Mouse (Mus musculus) limb, embryonic 15.5 days (tissue): ENCODE results near the gene Ttc8. TPM values are rescaled to one million over a fixed set of nuclear protein-coding genes. Genes with fewer than 3 reads are reported as not detected.

Experiments used
- ATAC-seq: fragments of 200-750 bp; cut with Nextera tagmentation; 2 replicates; pipeline ENCODE4 v1.8.0; 2017; ENCODE audit warnings: low read depth, moderate TSS enrichment; ENCODE audit not compliant: insufficient number of reproducible peaks, low FRiP score, low TSS enrichment
- H3K27ac ChIP-seq: fragments of 300-500 bp; sonication (generic); 2 replicates; pipeline ENCODE4 v1.5.1; 2015; ENCODE audit warnings: moderate library complexity, mild to moderate bottlenecking, inconsistent platforms
- H3K27me3 ChIP-seq: fragments of 300-500 bp; sonication (generic); 2 replicates; pipeline ENCODE4 v1.6.1; 2015; ENCODE audit warnings: inconsistent platforms
- H3K36me3 ChIP-seq: fragments of 300-500 bp; sonication (generic); 2 replicates; pipeline ENCODE4 v1.6.1; 2015; ENCODE audit warnings: inconsistent platforms
- H3K4me1 ChIP-seq: fragments of 300-500 bp; sonication (generic); 2 replicates; pipeline ENCODE4 v1.6.1; 2015; ENCODE audit warnings: inconsistent platforms
- H3K4me2 ChIP-seq: fragments of 300-500 bp; sonication (generic); 2 replicates; pipeline ENCODE4 v1.6.1; 2015; ENCODE audit warnings: mild to moderate bottlenecking, inconsistent platforms
- H3K4me3 ChIP-seq: fragments of 300-500 bp; sonication (generic); 2 replicates; pipeline ENCODE4 v1.5.1; 2015; ENCODE audit warnings: mild to moderate bottlenecking, inconsistent platforms
- H3K9ac ChIP-seq: fragments of 300-500 bp; sonication (generic); 2 replicates; pipeline ENCODE4 v1.6.1; 2015; ENCODE audit warnings: inconsistent platforms
- H3K9me3 ChIP-seq: fragments of 300-500 bp; sonication (generic); 2 replicates; pipeline ENCODE4 v1.6.1; 2016; ENCODE audit warnings: inconsistent platforms
- WGBS: fragments of 180-500 bp; shearing (Covaris S2); methylation state at CpG from one replicate; pipeline ENCODE4 v1.1.7; 2015; 5-methylcytosine and 5-hydroxymethylcytosine counted together
- polyA plus RNA-seq: library from polyadenylated mRNA; unstranded; fragments of >200 nt; fragmentation: Nextera tagmentation; extraction: Ambion mirVana; gene quantifications from 2 replicates; pipeline ENCODE4 v1.2.1, GENCODE M21; 2015

The Ttc8 gene
- polyA plus RNA-seq, 1 experiment from 2014 or later = 24.4 TPM

DNA sequence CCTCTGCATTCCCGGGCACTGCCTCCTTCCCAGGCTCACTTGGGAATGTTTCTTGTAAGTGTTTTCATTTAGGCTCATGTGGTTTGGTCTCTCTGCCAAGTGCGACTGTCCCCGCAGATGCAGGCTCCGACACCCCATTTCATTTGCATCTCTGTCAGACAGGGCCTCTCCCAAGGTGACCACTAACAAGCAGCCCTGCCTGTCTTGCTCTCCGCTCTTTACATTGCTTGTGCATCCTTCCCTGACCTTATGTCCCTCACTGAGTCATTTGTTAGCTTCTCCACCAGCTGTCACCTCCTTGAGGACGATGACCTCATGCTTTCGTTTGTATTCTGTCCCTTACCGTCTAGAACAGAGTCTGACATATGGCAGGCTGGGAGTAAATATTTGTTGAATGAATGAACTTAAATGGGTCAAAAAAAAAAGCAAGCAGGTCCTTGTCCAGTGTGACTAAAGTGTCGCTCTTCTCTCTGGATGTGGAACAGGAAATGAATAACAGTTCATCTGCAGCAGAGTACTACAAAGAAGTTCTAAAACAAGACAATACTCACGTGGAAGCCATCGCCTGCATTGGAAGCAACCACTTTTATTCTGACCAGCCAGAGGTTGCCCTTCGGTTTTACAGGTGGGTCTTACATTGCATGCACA is 53.9 kb downstream of the Ttc8 start:
- Histone ChIP-seq H3K4me3 (no peak overlapping the region), H3K27me3 (no peaks in the 10 kb centered on the region), H3K27ac (no peak overlapping the region), H3K4me2 (no peak overlapping the region), H3K36me3 (peaks cover 30% of the 10 kb centered on the region), H3K9ac (no peak overlapping the region), H3K4me1 (no peaks in the 10 kb centered on the region), H3K9me3 (no peaks in the 10 kb centered on the region)
- no peak for ATAC-seq
- WGBS = 77% methylated on average over 12 of the region's 12 CpGs

DNA sequence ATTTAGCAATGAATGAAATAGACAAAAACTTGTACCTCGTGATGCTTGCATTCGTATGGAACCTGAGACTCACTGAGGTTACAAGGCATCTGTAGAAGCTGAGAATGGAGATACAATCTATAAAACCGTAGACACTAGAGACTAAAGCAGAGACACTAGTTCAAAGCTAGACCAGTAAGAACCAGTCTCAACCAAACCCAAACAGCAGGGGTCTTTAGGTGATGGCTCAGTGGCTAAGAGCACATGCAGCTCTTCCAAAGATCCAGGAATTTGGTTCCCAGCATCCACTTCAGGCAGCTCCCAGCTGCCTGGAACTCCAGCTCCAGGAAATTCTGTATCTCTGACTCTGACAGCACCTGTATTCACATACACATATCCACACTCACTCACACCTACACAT is 60.7 kb downstream of the Ttc8 start:
- 92% methylated on average over 3 of the region's 3 CpGs for WGBS
- H3K9ac ChIP-seq = no peak overlapping the region
- H3K4me1 ChIP-seq = no peaks in the 10 kb centered on the region
- ATAC-seq = no peak
- no peak overlapping the region for H3K27ac ChIP-seq
- no peaks in the 10 kb centered on the region for H3K27me3 ChIP-seq
- H3K36me3 ChIP-seq = peaks cover 43% of the 10 kb centered on the region
- H3K4me2 ChIP-seq = no peak overlapping the region
- no peaks in the 10 kb centered on the region for H3K9me3 ChIP-seq
- H3K4me3 ChIP-seq = no peak overlapping the region

DNA sequence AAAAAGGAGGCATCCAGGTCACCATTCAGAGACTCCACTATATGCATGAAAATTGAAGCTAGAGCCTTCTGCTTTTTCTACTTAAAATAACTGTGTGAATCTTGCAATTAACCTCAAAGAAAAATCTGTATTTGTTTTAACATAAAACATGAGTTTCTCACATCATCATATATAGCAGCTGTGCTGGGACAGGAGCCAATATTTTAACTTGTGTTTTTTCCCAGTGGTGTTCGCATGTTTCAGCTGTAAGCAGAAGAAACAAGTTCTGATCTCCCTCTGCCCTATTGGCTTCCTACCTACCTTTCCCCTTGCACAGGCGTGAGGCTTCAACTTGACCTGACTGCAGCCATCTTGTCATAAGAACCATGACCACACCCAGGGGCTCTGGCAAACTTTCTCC is 64.4 kb downstream of the Ttc8 start:
- Histone ChIP-seq H3K4me3 (no peak overlapping the region), H3K4me1 (no peaks in the 10 kb centered on the region), H3K9ac (no peak overlapping the region), H3K27me3 (no peaks in the 10 kb centered on the region), H3K36me3 (peaks cover 14% of the 10 kb centered on the region; the same call in 1 of the 2 replicates), H3K4me2 (no peak overlapping the region), H3K27ac (no peak overlapping the region), H3K9me3 (no peaks in the 10 kb centered on the region)
- 81% methylated on average over 2 of the region's 2 CpGs for WGBS
- ATAC-seq = no peak

DNA sequence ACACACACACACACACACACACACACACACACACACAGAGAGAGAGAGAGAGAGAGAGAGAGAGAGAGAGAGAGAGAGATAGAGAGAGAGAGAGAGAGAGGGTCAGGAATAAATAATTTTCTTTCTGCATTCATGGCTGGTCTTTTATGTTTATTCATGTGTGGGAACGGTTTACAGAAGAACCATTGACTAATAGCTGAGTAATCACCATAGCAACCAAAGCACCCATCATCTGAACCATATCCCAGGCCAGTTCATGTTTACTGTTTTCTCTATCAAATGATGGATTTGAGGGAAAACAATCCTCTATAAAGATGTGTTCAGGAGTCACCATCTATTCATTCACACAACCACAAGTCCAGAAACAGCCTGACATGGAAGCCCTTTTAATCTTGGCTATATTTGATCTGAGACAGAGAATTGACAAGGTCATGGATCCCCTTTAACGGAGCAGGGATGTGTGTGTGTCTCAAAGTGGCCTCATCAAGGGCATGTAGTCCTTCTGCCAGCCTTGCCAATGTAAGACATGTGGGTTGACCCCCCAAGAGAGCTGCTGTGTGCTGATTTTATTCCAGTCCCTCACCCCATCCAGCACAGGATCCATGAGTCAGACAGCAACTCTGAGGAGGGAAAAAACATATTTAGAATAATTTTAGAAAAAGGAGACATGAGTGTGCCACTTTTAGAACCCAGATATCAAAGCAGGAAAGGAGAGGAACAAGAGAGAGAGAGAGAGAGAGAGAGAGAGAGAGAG is 70.9 kb downstream of the Ttc8 start:
- Histone ChIP-seq H3K4me2 (no peak overlapping the region), H3K4me3 (no peak overlapping the region), H3K9me3 (no peaks in the 10 kb centered on the region), H3K36me3 (no peaks in the 10 kb centered on the region), H3K4me1 (no peaks in the 10 kb centered on the region), H3K9ac (no peak overlapping the region), H3K27me3 (no peaks in the 10 kb centered on the region), H3K27ac (no peak overlapping the region)
- 68% methylated on average over 2 of the region's 2 CpGs for WGBS
- ATAC-seq = no peak

DNA sequence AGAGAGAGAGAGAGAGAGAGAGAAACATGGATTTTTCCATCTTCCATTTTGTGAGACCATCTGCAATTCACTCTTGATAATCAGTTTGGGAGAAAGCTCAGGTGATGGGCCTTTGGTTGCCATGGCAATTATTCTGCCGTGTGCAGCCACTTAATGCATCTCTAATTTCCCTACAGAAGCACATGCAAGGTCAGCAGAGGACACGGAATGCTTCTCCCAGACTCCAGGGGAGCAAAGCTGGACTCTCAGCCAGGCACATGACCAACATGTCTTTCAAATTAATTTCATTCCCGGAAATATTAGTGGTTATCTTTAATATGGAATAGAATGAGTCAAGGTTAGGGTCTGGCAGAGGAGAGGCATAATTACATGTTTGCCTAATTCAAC is 71.4 kb downstream of the Ttc8 start:
- no peak overlapping the region for H3K4me2 ChIP-seq
- H3K4me3 ChIP-seq = no peak overlapping the region
- no peak overlapping the region for H3K27ac ChIP-seq
- no peaks in the 10 kb centered on the region for H3K9me3 ChIP-seq
- WGBS = 84% methylated on average over 3 of the region's 3 CpGs
- no peaks in the 10 kb centered on the region for H3K36me3 ChIP-seq
- H3K4me1 ChIP-seq = no peaks in the 10 kb centered on the region
- H3K27me3 ChIP-seq = no peaks in the 10 kb centered on the region
- no peak for ATAC-seq
- no peak overlapping the region for H3K9ac ChIP-seq

DNA sequence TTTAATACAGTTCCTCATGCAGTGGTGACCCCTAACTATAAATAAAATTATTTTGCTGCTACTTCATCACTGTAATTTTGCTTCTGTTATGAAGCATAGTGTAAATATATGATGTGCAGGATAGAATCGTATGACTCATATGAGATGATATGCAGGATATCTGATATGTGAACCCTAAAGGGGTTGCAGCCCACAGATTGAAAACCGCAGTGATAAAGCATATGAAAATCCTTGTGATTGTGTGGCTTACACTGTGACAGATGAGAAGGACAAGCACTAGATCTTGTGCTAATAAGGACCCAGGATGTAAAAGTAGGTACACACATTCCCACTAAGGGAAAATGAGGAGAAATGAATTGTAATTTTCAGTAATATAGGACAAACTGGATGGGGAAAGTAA is 73.4 kb downstream of the Ttc8 start:
- Histone ChIP-seq H3K4me1 (no peaks in the 10 kb centered on the region), H3K9ac (no peak overlapping the region), H3K27ac (no peak overlapping the region), H3K9me3 (no peaks in the 10 kb centered on the region), H3K4me3 (no peak overlapping the region), H3K4me2 (no peak overlapping the region), H3K36me3 (no peaks in the 10 kb centered on the region), H3K27me3 (no peaks in the 10 kb centered on the region)
- no peak for ATAC-seq
- WGBS = 88% methylated on average over 2 of the region's 2 CpGs

DNA sequence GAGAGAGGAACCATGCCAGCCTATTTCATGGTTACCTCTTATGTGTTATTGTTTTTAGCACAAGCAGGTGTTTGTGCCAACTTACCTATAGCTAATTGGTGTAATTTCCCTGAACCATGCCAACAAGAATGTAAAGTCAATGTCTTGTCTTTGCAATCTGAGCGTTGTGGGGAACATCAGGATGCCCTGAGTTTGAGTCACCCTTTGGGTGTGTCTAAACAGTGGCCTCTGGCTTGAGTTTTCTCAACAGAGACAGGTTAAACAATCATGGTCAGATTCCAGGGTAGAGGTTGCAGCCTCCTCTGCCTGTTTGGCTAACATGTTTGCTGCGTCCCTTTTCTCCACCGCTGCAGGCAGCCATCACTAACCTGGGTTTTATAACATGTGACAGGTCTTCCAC is 74.0 kb downstream of the Ttc8 start:
- WGBS = 71% methylated on average over 3 of the region's 3 CpGs
- no peaks in the 10 kb centered on the region for H3K9me3 ChIP-seq
- H3K9ac ChIP-seq = no peak overlapping the region
- no peak for ATAC-seq
- H3K4me2 ChIP-seq = no peak overlapping the region
- H3K27ac ChIP-seq = no peak overlapping the region
- H3K27me3 ChIP-seq = no peaks in the 10 kb centered on the region
- no peaks in the 10 kb centered on the region for H3K36me3 ChIP-seq
- no peak overlapping the region for H3K4me3 ChIP-seq
- H3K4me1 ChIP-seq = no peaks in the 10 kb centered on the region

DNA sequence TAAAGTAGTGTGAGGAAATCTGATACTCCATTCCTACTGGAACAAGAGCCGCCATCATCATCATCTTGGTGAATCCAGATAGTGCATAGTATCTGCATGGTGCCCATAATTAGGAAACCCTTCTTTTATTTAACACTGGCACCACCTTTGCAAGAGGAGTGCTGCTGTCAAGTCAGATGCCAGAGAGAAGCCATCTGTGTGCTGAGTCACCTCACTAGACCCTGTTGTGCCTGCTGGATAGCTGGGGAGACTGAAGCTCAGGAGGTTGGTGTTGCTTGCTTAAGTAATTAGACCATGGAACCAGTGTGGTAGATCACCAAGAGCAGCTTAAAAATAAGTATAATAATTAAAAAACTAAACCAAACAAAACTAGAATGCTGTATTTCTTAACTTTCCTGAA is 75.5 kb downstream of the Ttc8 start:
- Histone ChIP-seq H3K4me2 (no peak overlapping the region), H3K4me1 (no peaks in the 10 kb centered on the region), H3K36me3 (no peaks in the 10 kb centered on the region), H3K27ac (no peak overlapping the region), H3K9ac (no peak overlapping the region), H3K27me3 (no peaks in the 10 kb centered on the region), H3K9me3 (no peaks in the 10 kb centered on the region), H3K4me3 (no peak overlapping the region)
- 87% methylated on average over 1 of the region's 1 CpGs for WGBS
- no peak for ATAC-seq

DNA sequence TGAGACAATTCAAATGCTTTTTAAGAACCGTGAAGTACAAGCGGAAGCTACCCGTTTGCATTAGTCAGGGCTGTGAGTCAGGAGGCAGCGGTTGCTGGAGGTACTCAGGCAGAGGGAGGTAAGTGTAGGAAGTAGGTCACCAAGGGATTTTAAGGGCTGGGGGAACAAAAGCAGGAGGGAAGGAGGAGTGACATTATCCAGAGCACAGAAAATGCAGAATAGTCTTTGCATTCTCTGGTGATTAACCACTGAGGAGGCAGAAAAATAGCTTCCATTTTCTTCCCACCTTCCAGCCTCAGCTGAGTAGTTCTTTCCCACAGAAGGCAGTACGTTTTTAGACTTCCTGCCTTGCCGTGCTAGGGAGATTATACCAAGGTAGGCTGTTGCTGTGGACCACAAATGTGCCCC is 76.2 kb downstream of the Ttc8 start:
- Histone ChIP-seq H3K4me2 (no peak overlapping the region), H3K9ac (no peak overlapping the region), H3K27me3 (no peaks in the 10 kb centered on the region), H3K27ac (no peak overlapping the region), H3K36me3 (no peaks in the 10 kb centered on the region), H3K4me1 (no peaks in the 10 kb centered on the region), H3K9me3 (no peaks in the 10 kb centered on the region), H3K4me3 (no peak overlapping the region)
- no peak for ATAC-seq
- 41% methylated on average over 6 of the region's 6 CpGs for WGBS

DNA sequence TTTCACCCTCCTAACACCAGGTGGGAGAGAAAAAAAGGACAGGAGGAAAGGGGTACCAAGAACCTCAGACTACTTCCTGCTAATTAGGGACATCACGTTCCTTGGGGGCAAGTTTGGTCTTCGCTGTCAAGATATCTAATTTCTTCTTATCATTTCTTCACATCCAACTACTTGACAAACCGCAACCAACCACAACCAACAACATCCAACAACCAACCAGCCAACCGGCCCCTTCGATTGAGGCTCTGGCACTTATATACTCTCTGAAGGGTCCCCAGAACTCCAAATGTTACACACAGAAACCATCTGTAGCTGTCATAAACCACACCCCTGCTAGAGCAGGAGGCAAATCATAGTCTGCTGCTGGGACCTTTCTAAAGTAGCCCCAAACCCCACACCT is 76.7 kb downstream of the Ttc8 start:
- Histone ChIP-seq H3K9me3 (no peaks in the 10 kb centered on the region), H3K4me2 (no peak overlapping the region), H3K9ac (no peak overlapping the region), H3K4me1 (no peaks in the 10 kb centered on the region), H3K4me3 (no peak overlapping the region), H3K36me3 (no peaks in the 10 kb centered on the region), H3K27me3 (no peaks in the 10 kb centered on the region), H3K27ac (no peak overlapping the region)
- no peak for ATAC-seq
- WGBS = 87% methylated on average over 5 of the region's 5 CpGs

DNA sequence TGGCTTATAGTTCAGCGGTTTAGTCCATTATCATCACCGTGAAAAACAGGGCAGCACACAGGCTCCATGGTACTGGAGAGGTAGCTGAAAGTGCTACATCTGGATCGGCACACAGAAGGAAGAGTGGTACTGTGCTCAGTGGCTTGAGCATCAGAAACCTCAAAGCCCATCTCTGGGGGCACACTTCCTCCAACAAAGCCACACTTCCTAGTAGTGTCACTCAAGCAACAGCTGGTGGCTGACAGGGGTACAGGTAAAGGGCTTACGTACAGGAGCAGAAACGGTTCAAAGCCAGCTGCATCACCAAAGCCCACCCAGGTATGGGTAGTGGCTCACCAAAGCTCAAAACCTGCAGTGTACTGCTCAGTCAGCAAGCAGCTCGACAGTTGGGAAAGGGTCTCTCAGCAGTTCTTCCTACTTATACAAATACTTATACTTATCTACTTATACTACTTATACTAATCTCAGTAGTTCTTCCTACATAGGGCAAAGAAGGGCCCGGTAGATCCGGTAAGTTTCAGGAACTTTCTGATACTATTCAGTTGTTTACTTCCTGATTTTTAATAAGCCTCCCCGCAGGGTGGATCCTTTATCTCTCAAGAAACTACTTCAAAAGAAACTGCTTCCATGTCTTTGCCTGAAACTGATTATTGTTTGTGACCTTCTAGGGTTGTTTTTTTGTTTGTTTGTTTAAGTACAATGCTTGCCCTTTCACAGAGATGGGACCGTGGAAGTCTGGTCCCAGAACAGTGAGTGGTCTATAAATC is 78.5 kb downstream of the Ttc8 start:
- Histone ChIP-seq H3K9me3 (no peaks in the 10 kb centered on the region), H3K27ac (no peak overlapping the region), H3K4me2 (no peak overlapping the region), H3K4me1 (no peaks in the 10 kb centered on the region), H3K9ac (no peak overlapping the region), H3K27me3 (no peaks in the 10 kb centered on the region), H3K36me3 (no peaks in the 10 kb centered on the region), H3K4me3 (no peak overlapping the region)
- ATAC-seq = no peak
- WGBS = 81% methylated on average over 10 of the region's 10 CpGs

DNA sequence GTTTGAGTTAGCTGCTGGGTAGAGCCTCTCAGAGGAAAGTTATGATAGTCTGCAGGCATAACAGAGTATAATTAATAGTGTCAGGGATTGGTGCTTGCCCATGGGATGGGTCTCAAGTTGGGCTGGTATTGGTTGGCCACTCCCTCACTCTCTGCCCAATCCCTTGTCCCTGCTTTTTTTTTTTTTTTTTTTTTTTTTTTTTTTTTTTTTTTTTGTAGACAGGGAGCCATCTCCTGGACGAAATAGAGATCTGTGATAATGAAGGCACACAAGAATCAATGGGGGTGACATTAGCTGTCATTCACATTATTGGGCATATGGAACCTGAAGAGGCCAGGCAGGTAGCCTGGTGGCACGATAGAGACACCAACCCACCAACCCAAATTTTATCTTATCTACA is 79.9 kb downstream of the Ttc8 start:
- ATAC-seq = no peak
- H3K4me2 ChIP-seq = no peak overlapping the region
- H3K4me1 ChIP-seq = no peaks in the 10 kb centered on the region
- H3K27ac ChIP-seq = no peak overlapping the region
- no peaks in the 10 kb centered on the region for H3K9me3 ChIP-seq
- H3K27me3 ChIP-seq = no peaks in the 10 kb centered on the region
- H3K4me3 ChIP-seq = no peak overlapping the region
- WGBS = 86% methylated on average over 2 of the region's 2 CpGs
- no peak overlapping the region for H3K9ac ChIP-seq
- H3K36me3 ChIP-seq = no peaks in the 10 kb centered on the region
